Mouse (Mus musculus) cerebellum, postnatal 4 days (tissue): ENCODE data around the gene Chpf.
A peak's percentile ranks its signal among the peaks of the same experiment; 100 is the strongest.

Source experiments
- DNase-seq, 2 experiments: peaks; one replicate each; pipeline ENCODE4 v3.0.0; 2022; ENCODE audit warnings: low spot score in 2 of 2, mixed read lengths in 1 of 2

Chpf gene

GRCm38 (mm10) chr1:75498897-75499296, 19.8 kb upstream of the Chpf start:
- DNase-seq = no peak

GRCm38 (mm10) chr1:75494878-75495548, 15.9 kb upstream of the Chpf start:
- peak in 1 of 2 experiments; percentile 48 for DNase-seq

GRCm38 (mm10) chr1:75492579-75493170, 13.6 kb upstream of the Chpf start:
- no peak for DNase-seq

GRCm38 (mm10) chr1:75490785-75491551, 11.9 kb upstream of the Chpf start:
- DNase-seq = no peak

- peak; percentile 34 to 62 for DNase-seq
These were observed 8.5 kb upstream of the Chpf start for GRCm38 (mm10) chr1:75487405-75488161.

- DNase-seq = peak in 1 of 2 experiments; percentile 31
These were observed 7.9 kb upstream of the Chpf start for GRCm38 (mm10) chr1:75487040-75487404.

GRCm38 (mm10) chr1:75486561-75486960, 7.5 kb upstream of the Chpf start:
- no peak for DNase-seq

- DNase-seq = no peak
These were observed 1.6 kb upstream of the Chpf start for GRCm38 (mm10) chr1:75480735-75481134.

- DNase-seq = no peak
These were observed 929 bp upstream of the Chpf start for GRCm38 (mm10) chr1:75480036-75480435.

- DNase-seq = no peak
These were observed 505 bp upstream of the Chpf start for GRCm38 (mm10) chr1:75479635-75479989.

- no peak for DNase-seq
These were observed 610 bp downstream of the Chpf start for GRCm38 (mm10) chr1:75478497-75478896.

- DNase-seq = no peak
These were observed 1.2 kb downstream of the Chpf start for GRCm38 (mm10) chr1:75477966-75478290.

- DNase-seq = peak; percentile 75 to 90
These were observed 1.7 kb downstream of the Chpf start for GRCm38 (mm10) chr1:75477264-75477965.

- no peak for DNase-seq
These were observed 2.7 kb downstream of the Chpf start for GRCm38 (mm10) chr1:75476441-75476840.

GRCm38 (mm10) chr1:75469287-75469825, 9.8 kb downstream of the Chpf start:
- no peak for DNase-seq

GRCm38 (mm10) chr1:75467215-75467927, 11.7 kb downstream of the Chpf start:
- peak; percentile 69 to 84 for DNase-seq

- DNase-seq = no peak
These were observed 15.4 kb downstream of the Chpf start for GRCm38 (mm10) chr1:75463652-75464204.

GRCm38 (mm10) chr1:75462636-75463035, 16.5 kb downstream of the Chpf start:
- no peak for DNase-seq

GRCm38 (mm10) chr1:75460297-75460696, 18.8 kb downstream of the Chpf start:
- no peak for DNase-seq
